Mouse (Mus musculus) heart, adult 2 months (tissue): ENCODE results near the gene Parp6. TPM values are rescaled to one million over a fixed set of nuclear protein-coding genes. Genes with fewer than 3 reads are reported as not detected.
A peak's percentile ranks its signal among the peaks of the same experiment; 100 is the strongest.

Experiments
- DNase-seq, 2 experiments: peaks; one replicate each; pipeline ENCODE4 v3.0.0; 2021
- H3K27ac ChIP-seq: fragments of 200-600 bp; 2 replicates; pipeline ENCODE4 v1.8.1; 2022
- H3K27me3 ChIP-seq: fragments of 200-500 bp; 2 replicates; pipeline ENCODE4 v1.6.1; 2012; ENCODE audit warnings: mild to moderate bottlenecking, low read length, inconsistent platforms, mixed read lengths; ENCODE audit not compliant: control insufficient read depth, insufficient read depth
- H3K36me3 ChIP-seq: fragments of 200-500 bp; 2 replicates; pipeline ENCODE4 v1.6.1; 2012; ENCODE audit warnings: low read length, inconsistent platforms; ENCODE audit not compliant: control insufficient read depth, insufficient read depth
- H3K4me1 ChIP-seq: fragments of 200-500 bp; 2 replicates; pipeline ENCODE4 v1.6.1; 2011; ENCODE audit warnings: low read length; ENCODE audit not compliant: control insufficient read depth, insufficient read depth
- H3K4me3 ChIP-seq: fragments of 200-600 bp; 2 replicates; pipeline ENCODE4 v1.8.1; 2022
- H3K79me2 ChIP-seq: fragments of 200-500 bp; replicated peaks from 2 replicates; pipeline ENCODE4 v1.6.1; 2012; ENCODE audit warnings: mild to moderate bottlenecking, inconsistent platforms, low read length, moderate library complexity, mixed read lengths; ENCODE audit not compliant: control insufficient read depth, insufficient read depth
- H3K9ac ChIP-seq: fragments of 200-500 bp; 2 replicates; pipeline ENCODE4 v1.6.1; 2012; ENCODE audit warnings: low read depth, mild to moderate bottlenecking, control low read depth, inconsistent platforms, low read length, mixed read lengths
- CTCF ChIP-seq: fragments of 200-600 bp; IDR thresholded peaks from 2 replicates; pipeline ENCODE4 v1.8.1; 2022; ENCODE audit warnings: antibody characterized with exemption, mild to moderate bottlenecking, moderate library complexity
- EP300 ChIP-seq: fragments of 200-500 bp; IDR thresholded peaks from 2 replicates; pipeline ENCODE4 v1.6.1; 2011; ENCODE audit warnings: low read depth, low read length, control low read depth; ENCODE audit not compliant: insufficient read depth
- POLR2A ChIP-seq: fragments of 200-500 bp; IDR thresholded peaks from 2 replicates; pipeline ENCODE4 v1.6.1; 2011; ENCODE audit warnings: mild to moderate bottlenecking, low read depth, low read length, control low read depth; ENCODE audit not compliant: insufficient read depth
- WGBS: fragments of 180-500 bp; shearing (Covaris S2); methylation state at CpG from one replicate; pipeline ENCODE4 v1.1.7; 2018; 5-methylcytosine and 5-hydroxymethylcytosine counted together
- intact Hi-C: fragments of 180-260 bp; cut with DNase I; formaldehyde crosslinking; loops from one replicate; pipeline ENCODE4 v1.15.1; 2025
- polyA plus RNA-seq: library from polyadenylated mRNA; depleted of rRNA; stranded (reverse); fragments of >200 nt; gene quantifications from 2 replicates; pipeline ENCODE4 v1.2.3, GENCODE M21; 2012
- total RNA-seq, 2 experiments: library from RNA; stranded (reverse); gene quantifications; 2 replicates each; pipeline ENCODE4 v1.2.3; 2021

Gene Parp6
- total and polyA plus RNA-seq, 3 experiments = 16.4 to 24.2 (median 16.5) TPM

GRCm38 (mm10) chr9:59679678-59680533 lies 62.8 kb downstream of the Parp6 start, which contains the start of gene Gramd2:
TSS of gene Gramd2 (plus strand) at chr9:59680144.
- no peak for TF ChIP-seq CTCF
- no peak for TF ChIP-seq EP300
- no peak within 1 kb of the TSS for H3K27ac ChIP-seq
- H3K4me1 ChIP-seq = no peaks in the 10 kb centered on the region
- H3K27me3 ChIP-seq = no peaks in the 10 kb centered on the region; the same call in 1 of the 2 replicates
- H3K36me3 ChIP-seq = peaks cover 3% of the 10 kb centered on the region
- H3K4me3 ChIP-seq = peak within 1 kb of the TSS; percentile 34
- DNase-seq = peak; percentile 74 to 76
- 5% methylated on average over 47 of the region's 47 CpGs for WGBS
- H3K79me2 ChIP-seq = no peaks in the 10 kb centered on the region
- intact Hi-C loops = loop anchor here (5.0 kb wide), 1 partner anchor 113 kb away; no protein-coding TSS in a partner anchor
- peak within 1 kb of the TSS; percentile 38 for H3K9ac ChIP-seq

DNA sequence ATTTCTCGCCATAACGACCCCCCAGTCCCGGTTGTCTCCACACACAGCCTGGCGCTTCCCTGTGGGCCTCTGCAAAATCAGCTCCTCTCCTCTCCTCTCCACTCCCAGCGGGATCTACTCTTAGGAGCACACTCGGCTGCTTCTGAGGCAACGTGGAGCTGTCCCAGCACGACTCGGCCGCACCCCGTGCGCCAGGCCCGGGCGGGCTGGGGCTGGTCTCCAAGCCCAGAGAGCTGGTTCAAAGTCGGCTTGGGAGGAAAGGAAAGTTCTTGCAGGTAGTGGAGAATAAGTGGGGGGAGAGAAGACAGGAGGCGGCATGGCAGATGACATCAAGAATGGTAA lies 63.4 kb downstream of the Parp6 start:
- DNase-seq = no peak
- intact Hi-C loops = no loop called here
- H3K4me1 ChIP-seq = no peaks in the 10 kb centered on the region
- H3K36me3 ChIP-seq = peaks cover 3% of the 10 kb centered on the region
- no peaks in the 10 kb centered on the region; the same call in 1 of the 2 replicates for H3K27me3 ChIP-seq
- WGBS = 36% methylated on average over 16 of the region's 16 CpGs
- H3K9ac ChIP-seq = no peak overlapping the region
- no peak overlapping the region for H3K27ac ChIP-seq
- no peaks in the 10 kb centered on the region for H3K79me2 ChIP-seq
- TF ChIP-seq CTCF = no peak
- no peak for TF ChIP-seq POLR2A
- H3K4me3 ChIP-seq = no peak overlapping the region; the same call in 1 of the 2 replicates

DNA sequence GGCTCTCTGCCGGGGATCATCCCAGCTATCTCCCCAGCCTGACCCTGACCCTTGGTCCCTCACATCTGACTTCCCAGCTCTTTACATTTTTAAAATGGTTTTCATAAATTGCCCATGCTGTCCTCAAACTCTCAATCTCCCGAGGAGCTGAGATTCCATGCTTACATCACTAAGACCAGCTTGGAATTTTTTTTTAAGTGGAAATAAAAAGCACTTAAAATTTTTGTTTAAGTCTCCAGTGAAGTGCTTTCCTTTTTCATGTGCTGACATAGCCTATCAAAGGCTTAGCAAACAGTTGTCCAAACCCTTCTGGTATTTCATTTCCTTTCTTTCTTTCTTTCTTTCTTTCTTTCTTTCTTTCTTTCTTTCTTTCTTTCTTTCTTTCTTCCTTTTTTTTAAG lies 66.9 kb downstream of the Parp6 start:
- no peak for TF ChIP-seq EP300
- no peak for TF ChIP-seq CTCF
- no peak for TF ChIP-seq POLR2A
- Histone ChIP-seq H3K9ac (no peak overlapping the region), H3K27me3 (no peaks in the 10 kb centered on the region; the same call in 1 of the 2 replicates), H3K36me3 (no peaks in the 10 kb centered on the region), H3K4me1 (no peaks in the 10 kb centered on the region), H3K79me2 (no peaks in the 10 kb centered on the region), H3K27ac (no peak overlapping the region), H3K4me3 (no peak overlapping the region)
- intact Hi-C loops = no loop called here
- 57% methylated on average over 2 of the region's 2 CpGs for WGBS
- no peak for DNase-seq

DNA sequence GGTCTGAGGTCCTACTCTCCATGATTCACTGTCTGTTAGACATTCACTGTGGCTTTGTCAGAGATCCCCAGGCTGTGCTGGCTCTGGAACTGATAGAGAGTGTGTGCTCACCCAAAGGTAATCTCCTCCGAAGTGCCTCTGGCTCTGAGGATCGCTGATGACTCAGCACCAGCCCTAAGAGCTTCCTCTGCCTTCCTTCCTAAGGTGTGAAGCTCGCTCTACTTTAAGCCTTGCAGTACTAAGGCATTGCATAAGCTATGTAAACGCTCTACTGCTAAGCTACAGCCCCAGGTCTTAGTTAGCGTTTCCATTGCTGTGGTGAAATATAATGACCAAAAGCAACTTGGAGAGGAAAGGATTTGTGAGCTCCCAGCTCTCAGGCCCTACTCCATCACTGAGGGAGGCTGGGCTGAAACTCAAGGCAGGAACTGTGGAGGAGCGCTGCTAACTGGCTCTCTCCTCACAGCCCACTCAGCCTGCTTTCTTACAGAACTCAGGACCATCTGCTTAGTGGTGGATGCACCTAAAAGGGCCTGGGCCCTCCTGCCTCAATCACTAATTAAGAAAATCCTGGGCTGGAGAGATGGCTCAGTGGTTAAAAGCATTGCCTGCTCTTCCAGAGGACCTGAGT lies 70.4 kb downstream of the Parp6 start:
- Histone ChIP-seq H3K27ac (no peak overlapping the region), H3K4me1 (peaks cover 2% of the 10 kb centered on the region), H3K9ac (no peak overlapping the region), H3K79me2 (no peaks in the 10 kb centered on the region), H3K27me3 (no peaks in the 10 kb centered on the region), H3K4me3 (no peak overlapping the region), H3K36me3 (no peaks in the 10 kb centered on the region)
- intact Hi-C loops = no loop called here
- DNase-seq = no peak
- TF ChIP-seq EP300 = no peak
- TF ChIP-seq POLR2A = no peak
- TF ChIP-seq CTCF = no peak
- 31% methylated on average over 6 of the region's 6 CpGs for WGBS

DNA sequence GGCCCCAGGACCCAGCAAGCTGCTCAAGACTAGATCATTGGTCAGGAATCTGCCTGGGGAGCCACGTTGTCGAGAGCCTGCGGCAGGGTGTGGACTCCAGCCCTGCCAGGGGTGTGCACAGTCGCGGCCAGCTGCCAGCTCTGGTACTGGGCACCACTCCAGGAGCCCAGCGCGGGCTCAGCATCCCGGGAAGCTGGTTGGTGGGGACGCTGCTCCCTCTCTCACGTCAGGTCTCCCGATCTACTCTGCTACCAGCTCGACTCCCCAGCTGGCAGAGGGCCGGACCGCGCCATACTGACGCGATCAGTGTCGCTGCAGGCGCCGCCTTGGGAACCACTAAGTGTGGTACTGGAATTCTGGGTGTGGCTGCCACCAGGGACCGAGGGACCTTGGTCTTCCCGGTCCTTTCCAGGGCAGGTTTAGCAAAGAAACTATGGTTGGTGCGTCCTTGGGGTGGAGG lies 74.6 kb downstream of the Parp6 start:
- TF ChIP-seq POLR2A (no peak), CTCF (no peak), EP300 (no peak)
- intact Hi-C loops = no loop called here
- Histone ChIP-seq H3K79me2 (no peaks in the 10 kb centered on the region), H3K27me3 (no peaks in the 10 kb centered on the region), H3K4me1 (peaks cover 4% of the 10 kb centered on the region), H3K9ac (no peak overlapping the region; the same call in 1 of the 2 replicates), H3K4me3 (peak overlapping the region; percentile 27), H3K36me3 (no peaks in the 10 kb centered on the region), H3K27ac (no peak overlapping the region)
- WGBS = 1% methylated on average over 23 of the region's 23 CpGs
- peak; percentile 84 to 87 for DNase-seq

DNA sequence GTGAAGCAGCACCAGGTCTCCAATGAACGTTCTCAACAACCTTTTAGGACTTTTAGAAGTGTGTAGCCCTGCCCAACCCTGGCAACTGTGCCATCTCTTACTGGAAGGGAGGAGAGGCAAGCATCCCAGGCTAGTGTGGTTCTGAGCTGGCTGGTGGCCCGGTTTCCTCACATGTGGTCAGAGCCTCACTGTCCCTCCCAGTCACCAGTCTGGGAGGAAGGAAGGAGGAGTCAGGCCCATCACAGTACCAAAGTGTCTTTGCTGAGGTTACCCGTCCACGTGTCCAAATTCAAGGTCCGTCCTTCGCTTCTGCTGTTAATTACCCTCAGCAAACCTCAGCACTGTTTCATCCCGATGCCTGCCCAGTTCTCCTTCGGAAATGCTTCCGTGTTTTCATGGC lies 75.1 kb downstream of the Parp6 start:
- no peaks in the 10 kb centered on the region for H3K27me3 ChIP-seq
- peak overlapping the region; percentile 27; the same call in 1 of the 2 replicates for H3K4me3 ChIP-seq
- no peaks in the 10 kb centered on the region for H3K79me2 ChIP-seq
- H3K27ac ChIP-seq = no peak overlapping the region
- H3K9ac ChIP-seq = no peak overlapping the region; the same call in 1 of the 2 replicates
- no peak for TF ChIP-seq CTCF
- TF ChIP-seq EP300 = no peak
- TF ChIP-seq POLR2A = no peak
- intact Hi-C loops = no loop called here
- 40% methylated on average over 9 of the region's 9 CpGs for WGBS
- DNase-seq = peak; percentile 37 to 52
- no peaks in the 10 kb centered on the region for H3K36me3 ChIP-seq
- H3K4me1 ChIP-seq = peaks cover 4% of the 10 kb centered on the region
